In genomic region chr13:8959058-8959457, GRCm38 (mm10) we compare ENCODE assay signal across 17 mouse cellular contexts. TPM values are rescaled to one million over a fixed set of nuclear protein-coding genes. Genes with fewer than 3 reads are reported as not detected.
"Had no signal": no experiment of that assay in that cellular context is flagged by ENCODE, and none has a peak within 500 bp of the region (broad histone marks: within the 10 kb centered on the region; RNA-seq: fewer than 3 reads in every experiment).

No protein-coding gene starts in this region.

RNA-seq across cellular contexts. Expression of gene Idi2, which starts 6.4 kb away (rescaled TPM):
- total RNA-seq: megakaryocyte progenitor cell, adult 5-6 weeks had no signal
- polyA plus RNA-seq: lung, adult 2 months; lung, postnatal 0 days; macrophage; midbrain, embryonic 12.5 days; midbrain, embryonic 16.5 days; neural tube, embryonic 11.5 days; neural tube, embryonic 13.5 days; neural tube, embryonic 15.5 days; small intestine, adult 2 months; stomach, embryonic 14.5 days; stomach, embryonic 16.5 days had no signal

RNA-seq across cellular contexts. Expression of gene Gm9745, which starts 11.0 kb away (rescaled TPM):
- total RNA-seq: megakaryocyte progenitor cell, adult 5-6 weeks had no signal
- polyA plus RNA-seq: liver, embryonic 11.5 days; lung, adult 2 months; lung, embryonic 15.5 days; lung, postnatal 0 days; macrophage; midbrain, embryonic 10.5 days; midbrain, embryonic 12.5 days; midbrain, embryonic 14.5 days; midbrain, embryonic 16.5 days; neural tube, embryonic 11.5 days; neural tube, embryonic 13.5 days; neural tube, embryonic 15.5 days; small intestine, adult 2 months; stomach, embryonic 14.5 days; stomach, embryonic 16.5 days; thymus, postnatal 0 days had no signal
